Mouse (Mus musculus) small intestine, adult 2 months (tissue): ENCODE data around the gene Taok3.

ENCODE experiments used
- CTCF ChIP-seq: fragments of 200-500 bp; IDR thresholded peaks from 2 replicates; pipeline ENCODE4 v1.5.1; 2012; ENCODE audit warnings: low read depth, mild to moderate bottlenecking, control low read depth, inconsistent platforms, low read length, moderate library complexity, mixed read lengths; ENCODE audit not compliant: insufficient replicate concordance, insufficient read length; ENCODE audit errors: extremely low read depth
- POLR2A ChIP-seq: fragments of 200-500 bp; IDR thresholded peaks from 2 replicates; pipeline ENCODE4 v1.6.1; 2012; ENCODE audit warnings: low read depth, mild to moderate bottlenecking, control low read depth, inconsistent platforms, low read length, moderate library complexity

- TF ChIP-seq CTCF (no peak), POLR2A (no peak)
Measured at GRCm38 (mm10) chr5:117168351-117169100, 48.6 kb downstream of the Taok3 start.
